Mouse (Mus musculus): ENCODE data around the gene Tfdp2. TPM values are rescaled to one million over a fixed set of nuclear protein-coding genes. Genes with fewer than 3 reads are reported as not detected.
"Not testable (repeated sequence)": the region's sequence is repeated elsewhere in the genome, so short reads cannot be mapped to it uniquely, and the experiment has no call there.

The Tfdp2 gene
- 11.8 and 17.0 TPM in 2 replicates for polyA plus RNA-seq (2012; rRNA removed)

- no peaks in the 10 kb centered on the region for H3K36me3 ChIP-seq (ENCODE audit: control insufficient read depth, insufficient read depth, low read length)
- no peak for TF ChIP-seq POLR2A (IDR thresholded peaks at IDR 0.05; ENCODE audit: low read depth, low read length)
- TF ChIP-seq CTCF (IDR thresholded peaks at IDR 0.05; ENCODE audit: extremely low read depth, insufficient read depth, insufficient read length, insufficient replicate concordance), result no peak
- H3K4me1 ChIP-seq (ENCODE audit: control insufficient read depth, insufficient read depth, insufficient read length), result no peaks in the 10 kb centered on the region; the same call in 1 of the 2 replicates
- H3K27me3 ChIP-seq (ENCODE audit: control insufficient read depth, insufficient read depth, low read length), result no peaks in the 10 kb centered on the region
- DNase-seq (ENCODE audit: low read depth in 1 of 2, low spot score in 2 of 2), result peak; percentile 60 to 80
- peak within 1 kb of the TSS; percentile 67 for H3K27ac ChIP-seq (ENCODE audit: insufficient read depth, low read length)
- H3K4me3 ChIP-seq (ENCODE audit: extremely low read depth, insufficient read depth, insufficient read length), result peak within 1 kb of the TSS; percentile 95
- WGBS, result under 1% methylated on average over 81 of the region's 81 CpGs
Observed at GRCm38 (mm10) chr9:96195885-96196622, at the start of gene Tfdp2. Gene Tfdp2 (plus strand): TSS chr9:96196275.

- Histone ChIP-seq H3K4me3 (ENCODE audit: extremely low read depth, insufficient read depth, insufficient read length) (no peak overlapping the region), H3K27ac (ENCODE audit: insufficient read depth, low read length) (no peak overlapping the region), H3K27me3 (ENCODE audit: control insufficient read depth, insufficient read depth, low read length) (no peaks in the 10 kb centered on the region), H3K4me1 (ENCODE audit: control insufficient read depth, insufficient read depth, insufficient read length) (no peaks in the 10 kb centered on the region), H3K36me3 (ENCODE audit: control insufficient read depth, insufficient read depth, low read length) (peaks cover 1% of the 10 kb centered on the region; the same call in 1 of the 2 replicates)
- TF ChIP-seq POLR2A (IDR thresholded peaks at IDR 0.05; ENCODE audit: low read depth, low read length) (no peak), CTCF (IDR thresholded peaks at IDR 0.05; ENCODE audit: extremely low read depth, insufficient read depth, insufficient read length, insufficient replicate concordance) (no peak)
- WGBS, result 94% methylated on average over 7 of the region's 7 CpGs
- DNase-seq (ENCODE audit: low read depth in 1 of 2, low spot score in 2 of 2), result no peak
Observed at GRCm38 (mm10) chr9:96152801-96153200, 43.3 kb upstream of the Tfdp2 start.

- H3K27ac ChIP-seq (ENCODE audit: insufficient read depth, low read length), result peak overlapping the region; percentile 34; the same call in 1 of the 2 replicates
Observed at GRCm38 (mm10) chr9:96158431-96158830, 37.6 kb upstream of the Tfdp2 start.

GRCm38 (mm10) chr9:96159047-96159446, 37.0 kb upstream of the Tfdp2 start:
- H3K36me3 ChIP-seq (ENCODE audit: control insufficient read depth, insufficient read depth, low read length), result no peaks in the 10 kb centered on the region; the same call in 1 of the 2 replicates
- H3K27me3 ChIP-seq (ENCODE audit: control insufficient read depth, insufficient read depth, low read length), result no peaks in the 10 kb centered on the region
- WGBS, result 60% methylated on average over 3 of the region's 3 CpGs
- no peak for DNase-seq (ENCODE audit: low read depth in 1 of 2, low spot score in 2 of 2)
- no peaks in the 10 kb centered on the region for H3K4me1 ChIP-seq (ENCODE audit: control insufficient read depth, insufficient read depth, insufficient read length)
- TF ChIP-seq CTCF (IDR thresholded peaks at IDR 0.05; ENCODE audit: extremely low read depth, insufficient read depth, insufficient read length, insufficient replicate concordance) (no peak), POLR2A (IDR thresholded peaks at IDR 0.05; ENCODE audit: low read depth, low read length) (no peak)
- no peak overlapping the region for H3K4me3 ChIP-seq (ENCODE audit: extremely low read depth, insufficient read depth, insufficient read length)
- no peak overlapping the region for H3K27ac ChIP-seq (ENCODE audit: insufficient read depth, low read length)

More at GRCm38 (mm10) chr9:96158431-96158830, 37.6 kb upstream of the Tfdp2 start:
- TF ChIP-seq CTCF (IDR thresholded peaks at IDR 0.05; ENCODE audit: extremely low read depth, insufficient read depth, insufficient read length, insufficient replicate concordance), result no peak
- no peak for TF ChIP-seq POLR2A (IDR thresholded peaks at IDR 0.05; ENCODE audit: low read depth, low read length)
- DNase-seq (ENCODE audit: low read depth in 1 of 2, low spot score in 2 of 2), result no peak
- no peaks in the 10 kb centered on the region; the same call in 1 of the 2 replicates for H3K36me3 ChIP-seq (ENCODE audit: control insufficient read depth, insufficient read depth, low read length)
- H3K4me1 ChIP-seq (ENCODE audit: control insufficient read depth, insufficient read depth, insufficient read length), result no peaks in the 10 kb centered on the region
- H3K4me3 ChIP-seq (ENCODE audit: extremely low read depth, insufficient read depth, insufficient read length), result no peak overlapping the region
- no peaks in the 10 kb centered on the region for H3K27me3 ChIP-seq (ENCODE audit: control insufficient read depth, insufficient read depth, low read length)
- 18% methylated on average over 4 of the region's 4 CpGs for WGBS

GRCm38 (mm10) chr9:96160767-96161166, 35.3 kb upstream of the Tfdp2 start:
- H3K4me3 ChIP-seq (ENCODE audit: extremely low read depth, insufficient read depth, insufficient read length), result no peak overlapping the region
- WGBS, result 93% methylated on average over 3 of the region's 3 CpGs
- TF ChIP-seq CTCF (IDR thresholded peaks at IDR 0.05; ENCODE audit: extremely low read depth, insufficient read depth, insufficient read length, insufficient replicate concordance) (no peak), POLR2A (IDR thresholded peaks at IDR 0.05; ENCODE audit: low read depth, low read length) (no peak)

GRCm38 (mm10) chr9:96162421-96162820, 33.7 kb upstream of the Tfdp2 start:
- Histone ChIP-seq H3K27ac (ENCODE audit: insufficient read depth, low read length) (no peak overlapping the region), H3K4me3 (ENCODE audit: extremely low read depth, insufficient read depth, insufficient read length) (no peak overlapping the region), H3K27me3 (ENCODE audit: control insufficient read depth, insufficient read depth, low read length) (no peaks in the 10 kb centered on the region; the same call in 1 of the 2 replicates), H3K36me3 (ENCODE audit: control insufficient read depth, insufficient read depth, low read length) (no peaks in the 10 kb centered on the region), H3K4me1 (ENCODE audit: control insufficient read depth, insufficient read depth, insufficient read length) (no peaks in the 10 kb centered on the region)
- TF ChIP-seq POLR2A (IDR thresholded peaks at IDR 0.05; ENCODE audit: low read depth, low read length), result no peak
- TF ChIP-seq CTCF (IDR thresholded peaks at IDR 0.05; ENCODE audit: extremely low read depth, insufficient read depth, insufficient read length, insufficient replicate concordance), result no peak
- WGBS, result 85% methylated on average over 5 of the region's 5 CpGs
- no peak for DNase-seq (ENCODE audit: low read depth in 1 of 2, low spot score in 2 of 2)

More at GRCm38 (mm10) chr9:96160767-96161166, 35.3 kb upstream of the Tfdp2 start:
- no peak for DNase-seq (ENCODE audit: low read depth in 1 of 2, low spot score in 2 of 2)
- Histone ChIP-seq H3K4me1 (ENCODE audit: control insufficient read depth, insufficient read depth, insufficient read length) (no peaks in the 10 kb centered on the region), H3K36me3 (ENCODE audit: control insufficient read depth, insufficient read depth, low read length) (no peaks in the 10 kb centered on the region), H3K27ac (ENCODE audit: insufficient read depth, low read length) (no peak overlapping the region), H3K27me3 (ENCODE audit: control insufficient read depth, insufficient read depth, low read length) (no peaks in the 10 kb centered on the region)

- TF ChIP-seq CTCF (IDR thresholded peaks at IDR 0.05; ENCODE audit: extremely low read depth, insufficient read depth, insufficient read length, insufficient replicate concordance) (no peak), POLR2A (IDR thresholded peaks at IDR 0.05; ENCODE audit: low read depth, low read length) (no peak)
- Histone ChIP-seq H3K36me3 (ENCODE audit: control insufficient read depth, insufficient read depth, low read length) (no peaks in the 10 kb centered on the region), H3K4me3 (ENCODE audit: extremely low read depth, insufficient read depth, insufficient read length) (no peak overlapping the region), H3K4me1 (ENCODE audit: control insufficient read depth, insufficient read depth, insufficient read length) (no peaks in the 10 kb centered on the region), H3K27me3 (ENCODE audit: control insufficient read depth, insufficient read depth, low read length) (no peaks in the 10 kb centered on the region; the same call in 1 of the 2 replicates), H3K27ac (ENCODE audit: insufficient read depth, low read length) (no peak overlapping the region)
- 98% methylated on average over 7 of the region's 7 CpGs for WGBS
- DNase-seq (ENCODE audit: low read depth in 1 of 2, low spot score in 2 of 2), result no peak
Observed at GRCm38 (mm10) chr9:96163443-96163842, 32.6 kb upstream of the Tfdp2 start.

GRCm38 (mm10) chr9:96163983-96164382, 32.1 kb upstream of the Tfdp2 start:
- not testable (repeated sequence) for H3K27ac ChIP-seq (ENCODE audit: insufficient read depth, low read length); H3K4me3 ChIP-seq (ENCODE audit: extremely low read depth, insufficient read depth, insufficient read length); H3K4me1 ChIP-seq (ENCODE audit: control insufficient read depth, insufficient read depth, insufficient read length); H3K27me3 ChIP-seq (ENCODE audit: control insufficient read depth, insufficient read depth, low read length); H3K36me3 ChIP-seq (ENCODE audit: control insufficient read depth, insufficient read depth, low read length); DNase-seq (ENCODE audit: low read depth in 1 of 2, low spot score in 2 of 2)
- 96% methylated on average over 15 of the region's 15 CpGs for WGBS
